Comparison of ENCODE assay signal across 8 mouse cellular contexts in the genomic region with DNA sequence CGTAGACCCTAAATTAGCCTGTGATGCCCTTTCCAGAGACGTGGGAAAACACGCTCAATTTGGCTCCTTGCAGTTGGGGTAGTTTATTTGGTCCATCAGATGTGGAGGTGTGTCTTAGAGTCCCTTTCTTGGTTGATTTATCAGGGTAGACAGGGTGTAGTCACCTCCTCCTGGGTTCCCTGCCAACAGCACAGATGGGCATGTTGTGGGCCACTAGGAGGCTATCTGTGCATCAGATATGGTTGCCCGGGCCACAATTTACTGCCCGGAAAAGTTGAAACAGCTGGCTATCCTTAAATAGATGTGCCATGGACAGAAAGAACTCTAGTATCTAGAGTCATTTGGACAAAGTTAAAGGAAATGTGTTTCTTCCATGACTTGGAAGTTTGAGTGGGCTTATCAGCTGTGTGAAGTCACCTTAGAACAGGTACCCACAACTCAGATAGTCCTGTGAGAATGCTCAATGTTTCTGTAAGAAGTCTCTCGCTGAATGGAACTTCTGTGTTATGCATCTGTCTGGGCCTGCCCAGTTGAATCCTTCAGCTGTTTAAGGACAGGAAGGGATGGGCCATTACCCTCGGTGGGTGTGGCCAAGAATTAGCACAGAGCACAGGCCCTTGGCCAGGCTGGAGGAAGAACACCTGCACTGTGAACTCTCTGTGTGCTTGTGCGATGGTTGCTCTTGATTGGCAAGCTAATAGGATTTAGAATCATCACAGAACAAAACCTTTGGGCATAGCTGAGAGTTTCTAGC. TPM values are rescaled to one million over a fixed set of nuclear protein-coding genes. Genes with fewer than 3 reads are reported as not detected.
A peak's percentile ranks its signal among the peaks of the same experiment; 100 is the strongest.
DNase-seq lines count a peak whose midpoint lies in the region; ATAC-seq lines count a peak whose summit lies in the region.

No protein-coding gene starts in this region.

- 70% methylated on average over 8 of the region's 8 CpGs for WGBS in heart, embryonic 14.5 days
- 67% methylated on average over 8 of the region's 8 CpGs for WGBS in limb, embryonic 13.5 days

- no peak for ATAC-seq in megakaryocyte, adult 5-6 weeks (ENCODE audit: poor library complexity, severe bottlenecking)
- no peak for ATAC-seq in heart, embryonic 14.5 days (ENCODE audit: insufficient number of reproducible peaks, insufficient read depth, low FRiP score, low read depth)
- ATAC-seq in limb, embryonic 13.5 days (ENCODE audit: low FRiP score, low read depth) = no peak
- no peak for ATAC-seq in monocyte, adult 5-6 weeks (replicated peaks; ENCODE audit: insufficient number of reproducible peaks, low FRiP score, low TSS enrichment, poor library complexity, severe bottlenecking)

- peak overlapping the region; percentile 64 for H3K4me3 ChIP-seq in megakaryocyte, embryonic 14.5 days (replicated peaks)
- no peak overlapping the region for H3K4me3 ChIP-seq in heart, embryonic 14.5 days (ENCODE audit: control insufficient read depth in 1 of 2, insufficient read depth in 1 of 2, low read depth in 1 of 2, low read length in 2 of 2)
- H3K4me3 ChIP-seq in limb, embryonic 13.5 days = peak overlapping the region; percentile 86

- no peaks in the 10 kb centered on the region for H3K9me3 ChIP-seq in megakaryocyte, embryonic 14.5 days
- H3K9me3 ChIP-seq in heart, embryonic 14.5 days (ENCODE audit: control insufficient read depth, low read length) = no peaks in the 10 kb centered on the region
- H3K9me3 ChIP-seq in limb, embryonic 13.5 days = no peaks in the 10 kb centered on the region

- peaks cover 68% of the 10 kb centered on the region for H3K4me1 ChIP-seq in megakaryocyte, embryonic 14.5 days
- peaks cover 5 to 16% of the 10 kb centered on the region in 2 experiments for H3K4me1 ChIP-seq in heart, embryonic 14.5 days (ENCODE audit: control insufficient read depth in 2 of 2, insufficient read depth in 2 of 2, low read length in 2 of 2)
- H3K4me1 ChIP-seq in limb, embryonic 13.5 days = peaks cover 14% of the 10 kb centered on the region

- peak overlapping the region; percentile 92 for H3K4me2 ChIP-seq in heart, embryonic 14.5 days (ENCODE audit: low read length)
- peak overlapping the region; percentile 95 for H3K4me2 ChIP-seq in limb, embryonic 13.5 days (replicated peaks)

- H3K36me3 ChIP-seq in megakaryocyte, embryonic 14.5 days (replicated peaks; ENCODE audit: low read length) = no peaks in the 10 kb centered on the region
- no peaks in the 10 kb centered on the region for H3K36me3 ChIP-seq in heart, embryonic 14.5 days (ENCODE audit: control insufficient read depth, insufficient read depth, low read length)
- no peaks in the 10 kb centered on the region for H3K36me3 ChIP-seq in limb, embryonic 13.5 days
- no peaks in the 10 kb centered on the region for H3K36me3 ChIP-seq in splenic B cell, adult 2 months (ENCODE audit: control insufficient read depth, insufficient read depth, low read length, poor library complexity, severe bottlenecking)

- peaks cover 7% of the 10 kb centered on the region for H3K27me3 ChIP-seq in megakaryocyte, embryonic 14.5 days (replicated peaks)
- H3K27me3 ChIP-seq in heart, embryonic 14.5 days (ENCODE audit: control insufficient read depth, insufficient read depth, low read length) = no peaks in the 10 kb centered on the region
- H3K27me3 ChIP-seq in limb, embryonic 13.5 days = no peaks in the 10 kb centered on the region
- H3K27me3 ChIP-seq in splenic B cell, adult 2 months (ENCODE audit: control insufficient read depth, insufficient read depth, low read length, poor library complexity, severe bottlenecking) = no peaks in the 10 kb centered on the region

- no peak overlapping the region for H3K9ac ChIP-seq in heart, embryonic 14.5 days (ENCODE audit: low read length)
- no peak overlapping the region for H3K9ac ChIP-seq in limb, embryonic 13.5 days

- H3K27ac ChIP-seq in heart, embryonic 14.5 days (replicated peaks in 1 of 2; ENCODE audit: control insufficient read depth in 1 of 2, insufficient read depth in 1 of 2, low read depth in 2 of 2, low read length in 2 of 2) = no peak overlapping the region
- no peak overlapping the region for H3K27ac ChIP-seq in limb, embryonic 13.5 days

- DNase-seq in cerebellum, adult 9-10 months = peak; percentile 13
- DNase-seq in splenic B cell, adult 2 months (ENCODE audit: low read depth, low spot score) = peak; percentile 90
- DNase-seq in thymus, postnatal 36 days = no peak

RNA-seq across cellular contexts. Expression of a gene that starts 2.3 kb away (rescaled TPM):
- 7.1 and 16.7 TPM in 2 replicates for polyA plus RNA-seq in megakaryocyte, embryonic 14.5 days (2012; ENCODE audit: insufficient read depth, low replicate concordance)
- 0.59 TPM in 1 of 2 replicates, not detected in the other for total RNA-seq in megakaryocyte, adult 5-6 weeks (2015)
- 0.51 and 1.1 TPM in 2 replicates for total RNA-seq in megakaryocyte, adult 5-6 weeks (2017)
- polyA plus RNA-seq in heart, embryonic 14.5 days (2014; fragmentation: Nextera tagmentation; extraction: Ambion mirVana) = 11.2 and 11.3 TPM in 2 replicates
- 22.2 and 23.7 TPM in 2 replicates for polyA plus RNA-seq in limb, embryonic 13.5 days (2015; fragmentation: Nextera tagmentation; extraction: Ambion mirVana)
- 14.9 to 33.2 TPM (median 17.7 TPM) in 3 replicates for total RNA-seq in monocyte, adult 5-6 weeks (2017)

Comparison
In these comparisons a context has a peak if more than half of its experiments do, and no peak if none do; other contexts are left out.
1. H3K4me3 ChIP-seq: peak in megakaryocyte, embryonic 14.5 days (single experiment) and limb, embryonic 13.5 days (single experiment); none in heart, embryonic 14.5 days (0 of 2).
2. DNase-seq: peak in cerebellum, adult 9-10 months (single experiment) and splenic B cell, adult 2 months (single experiment); none in thymus, postnatal 36 days (0 of 2).